Mouse (Mus musculus): ENCODE data around the gene Eef1akmt4.
"Not testable (repeated sequence)": the region's sequence is repeated elsewhere in the genome, so short reads cannot be mapped to it uniquely, and the experiment has no call there.

Eef1akmt4 gene

DNA sequence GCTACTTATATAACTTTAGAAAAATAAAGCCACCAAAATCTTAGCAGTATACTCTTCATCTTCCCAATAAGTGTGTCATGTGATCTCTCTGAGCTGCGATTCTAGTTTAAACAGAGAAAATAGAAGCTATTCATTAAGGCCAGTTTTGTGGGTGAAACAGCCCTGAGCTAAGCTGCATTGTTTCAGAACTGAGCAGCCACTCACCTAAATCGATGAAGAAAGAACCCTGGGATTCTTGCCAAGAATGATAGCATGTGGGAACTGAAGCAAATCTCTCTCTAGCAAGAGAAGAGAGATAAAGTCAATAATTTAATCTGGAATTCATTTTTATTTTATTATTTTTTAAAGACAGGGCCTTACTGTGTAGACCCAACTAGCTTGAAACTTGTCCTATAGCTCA lies 11.8 kb downstream of the Eef1akmt4 start:
- no peak for DNase-seq (ENCODE audit: low read depth, low spot score)

DNA sequence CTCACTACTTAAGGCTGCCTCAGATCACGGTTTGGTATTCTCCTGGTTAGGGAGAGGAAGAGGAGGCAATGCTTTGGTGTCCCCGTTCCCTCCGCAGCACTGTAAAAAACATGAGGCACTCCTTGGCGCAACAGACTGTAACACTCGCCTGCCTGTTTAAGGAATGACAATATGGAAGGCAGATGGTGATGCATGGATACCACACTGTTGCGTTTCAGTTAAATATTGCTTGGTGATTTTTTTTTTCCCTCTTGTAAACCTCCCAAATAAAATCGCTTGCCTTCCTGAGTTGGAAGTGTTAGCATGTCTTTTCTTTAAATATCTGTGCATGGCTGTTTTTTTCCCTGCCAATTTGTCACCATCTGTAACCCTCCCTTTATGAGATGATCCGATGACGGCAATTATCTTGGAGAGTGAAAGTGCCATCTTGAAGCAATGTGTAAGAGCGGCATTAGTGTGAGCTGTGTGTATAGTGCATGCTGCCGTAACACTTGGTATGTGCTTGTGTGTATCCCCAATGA lies 17.5 kb downstream of the Eef1akmt4 start:
- no peak for DNase-seq (ENCODE audit: low read depth, low spot score)

DNA sequence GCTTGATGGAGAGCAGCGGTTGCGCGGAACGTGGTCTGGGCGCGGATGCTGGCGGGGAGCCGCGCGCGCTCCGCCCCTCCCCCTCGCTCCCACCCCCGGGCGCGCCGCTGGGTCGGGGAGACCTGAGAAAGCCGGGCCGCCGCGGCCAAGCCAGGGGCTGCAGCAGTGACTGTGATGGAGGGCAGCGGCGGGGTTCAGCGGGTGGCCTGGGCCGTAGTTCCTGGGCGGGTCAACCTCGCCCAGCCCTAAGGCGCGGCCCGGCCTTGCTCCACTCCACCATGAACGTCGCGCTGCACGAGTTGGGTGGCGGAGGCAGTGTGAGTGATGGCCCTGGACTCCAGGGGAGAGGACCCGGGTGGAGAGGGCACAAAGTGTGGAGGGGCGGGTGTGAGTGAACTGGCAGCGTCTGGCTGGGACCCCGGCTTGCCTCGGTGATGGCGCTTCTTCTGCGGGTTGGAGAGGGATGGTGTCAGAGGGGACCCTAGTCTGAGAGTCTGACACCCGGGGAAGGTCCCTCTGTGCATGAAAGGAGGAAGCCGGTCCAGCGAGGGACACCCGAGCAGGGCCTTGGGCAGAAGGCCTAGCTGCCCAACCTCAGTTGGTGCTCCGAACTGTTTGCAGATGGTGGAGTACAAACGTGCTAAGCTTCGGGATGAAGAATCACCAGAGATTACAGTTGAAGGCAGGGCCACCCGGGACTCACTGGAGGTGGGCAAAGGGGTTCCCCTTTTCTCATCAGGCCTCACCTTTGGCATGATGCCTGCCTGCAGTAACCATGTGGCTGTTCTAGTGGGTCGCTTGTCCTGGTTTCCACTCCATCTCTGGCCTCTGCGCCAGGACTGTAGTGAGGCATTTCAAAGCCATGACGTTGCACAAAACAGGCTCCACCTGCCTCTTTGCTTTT lies 18.6 kb downstream of the Eef1akmt4 start, which contains the start of gene Ece2:
Gene Ece2, plus strand, starts transcription at position 98 of the 904 bp plus-strand sequence.
- no peak for DNase-seq (ENCODE audit: low read depth, low spot score)

DNA sequence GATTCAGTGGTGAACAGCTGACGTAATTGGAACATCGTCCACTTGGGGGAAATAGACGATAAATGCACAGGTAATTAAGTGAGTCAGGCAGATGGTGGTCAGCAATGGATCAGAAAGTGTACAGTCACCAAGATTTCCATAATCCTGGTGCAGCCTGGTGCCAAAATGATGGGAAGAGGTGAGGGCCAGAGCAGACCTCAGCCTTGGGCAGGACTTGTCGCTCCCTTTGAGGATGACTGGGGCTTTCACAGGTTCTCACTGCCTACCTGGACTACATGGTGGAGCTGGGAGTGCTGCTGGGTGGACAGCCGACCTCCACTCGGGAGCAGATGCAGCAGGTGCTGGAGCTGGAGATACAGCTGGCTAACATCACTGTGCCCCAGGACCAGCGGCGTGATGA lies 26.0 kb downstream of the Eef1akmt4 start:
- no peak for DNase-seq (ENCODE audit: low read depth, low spot score)

DNA sequence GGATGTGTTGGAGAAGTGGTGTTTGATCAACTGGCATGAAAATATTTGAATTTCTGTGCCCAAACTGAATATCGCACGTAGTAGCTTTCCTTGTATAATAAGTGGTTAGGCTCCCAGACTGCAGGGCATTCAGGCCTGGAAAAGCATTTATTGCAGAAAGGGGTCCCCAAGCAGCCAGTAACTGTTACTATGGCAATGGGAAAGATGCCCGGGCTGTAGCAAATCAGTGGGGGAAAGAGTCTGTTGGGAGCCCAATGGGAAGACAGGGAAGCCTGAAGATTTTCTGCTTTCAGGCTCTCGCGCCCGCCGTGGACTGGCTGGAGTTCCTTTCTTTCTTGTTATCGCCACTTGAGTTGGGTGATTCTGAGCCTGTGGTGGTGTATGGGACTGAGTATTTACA lies 27.0 kb downstream of the Eef1akmt4 start:
- no peak for DNase-seq (ENCODE audit: low read depth, low spot score)

DNA sequence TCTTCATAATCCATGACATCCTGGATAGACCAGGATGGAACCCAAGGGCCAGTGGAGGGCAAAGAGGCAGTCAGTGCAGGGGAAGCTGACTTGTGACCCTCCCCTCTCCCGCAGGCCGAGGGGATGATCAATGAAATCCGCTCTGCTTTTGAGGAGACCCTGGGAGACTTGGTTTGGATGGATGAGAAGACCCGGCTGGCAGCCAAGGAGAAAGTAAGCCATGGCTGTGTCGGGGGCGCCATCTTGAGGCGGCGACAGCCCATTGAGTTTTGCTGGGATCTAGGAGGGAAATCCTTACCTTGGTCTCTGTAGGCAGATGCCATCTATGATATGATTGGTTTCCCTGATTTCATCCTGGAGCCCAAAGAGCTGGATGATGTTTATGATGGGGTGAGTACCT lies 30.8 kb downstream of the Eef1akmt4 start:
- DNase-seq (ENCODE audit: low read depth, low spot score): peak; percentile 43

DNA sequence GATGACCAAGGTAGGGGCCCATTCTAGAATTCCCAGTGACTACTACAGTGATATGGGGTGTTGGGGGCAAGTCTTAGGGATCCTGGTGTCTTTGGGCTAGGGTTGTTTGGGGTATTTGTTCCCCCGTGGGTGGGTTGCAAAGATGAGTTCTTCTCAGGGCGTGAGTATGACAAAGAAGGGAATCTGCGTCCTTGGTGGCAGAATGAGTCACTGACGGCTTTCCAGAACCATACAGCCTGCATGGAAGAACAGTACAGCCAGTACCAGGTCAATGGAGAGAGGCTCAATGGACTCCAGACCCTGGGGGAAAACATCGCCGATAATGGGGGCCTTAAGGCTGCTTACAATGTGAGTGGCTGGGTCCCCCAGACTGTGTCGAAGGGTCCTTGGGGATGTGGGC lies 32.5 kb downstream of the Eef1akmt4 start:
- DNase-seq (ENCODE audit: low read depth, low spot score): no peak

DNA sequence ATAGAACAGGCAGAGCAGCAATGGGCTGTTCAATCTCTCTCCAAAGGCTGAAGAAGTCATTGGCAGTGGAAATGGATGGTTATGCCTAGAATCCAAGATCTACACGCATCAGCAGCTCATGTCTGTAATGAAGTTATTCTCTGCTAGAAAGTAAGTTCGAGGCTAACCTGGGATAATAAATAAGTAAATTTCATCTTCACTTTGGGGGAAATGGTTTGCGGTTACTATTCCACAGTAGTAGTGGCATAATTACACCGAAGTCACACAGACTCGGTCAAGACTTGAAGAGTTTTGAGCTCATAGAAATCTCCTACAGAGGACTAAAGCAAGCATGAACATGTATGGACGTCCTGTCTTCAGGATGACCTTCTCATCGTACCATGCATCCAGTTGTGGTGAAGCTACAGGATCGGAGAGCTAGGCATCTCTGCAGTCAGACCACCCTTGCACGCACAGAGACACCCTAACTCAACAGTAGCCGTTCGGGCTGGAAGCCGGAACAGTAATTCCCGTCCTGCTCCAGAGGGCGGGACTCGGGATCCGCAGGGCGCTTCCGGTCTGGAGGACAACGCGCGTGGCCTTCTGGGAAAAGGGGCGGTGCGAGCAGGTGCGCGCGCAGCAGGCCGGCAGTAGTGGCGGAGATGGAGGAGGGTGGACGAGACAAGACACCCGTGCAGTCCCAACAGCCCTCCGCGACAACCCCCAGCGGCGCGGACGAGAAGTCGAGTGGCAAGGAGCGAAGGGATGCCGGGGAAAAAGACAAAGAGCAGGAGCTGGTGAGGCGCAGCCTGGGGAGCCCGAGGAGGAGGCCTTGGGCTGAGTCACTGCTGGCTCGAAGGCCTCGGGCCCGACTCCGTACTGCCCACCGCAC lies 39.9 kb downstream of the Eef1akmt4 start, which contains the start of gene Psmd2:
Gene Psmd2, plus strand, starts transcription at position 577 of the 871 bp plus-strand sequence.
- peak; percentile 91 for DNase-seq (ENCODE audit: low read depth, low spot score)

DNA sequence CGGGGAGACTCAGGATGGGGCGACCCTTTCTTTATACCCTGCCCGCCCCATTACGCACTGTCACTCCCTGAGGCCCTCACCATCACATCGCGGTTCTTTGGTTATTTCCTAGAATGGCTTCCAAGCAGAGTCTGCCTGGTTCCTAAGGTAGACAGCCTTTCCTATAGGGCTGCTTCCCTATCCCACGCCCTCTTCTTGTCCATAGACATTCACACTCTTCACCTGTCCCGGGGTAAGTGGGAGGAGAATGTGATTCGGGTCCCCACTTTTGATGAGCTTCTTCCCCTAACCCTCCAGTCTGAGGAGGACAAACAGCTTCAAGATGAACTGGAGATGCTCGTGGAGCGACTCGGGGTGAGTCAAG lies 40.5 kb downstream of the Eef1akmt4 start:
- no peak for DNase-seq (ENCODE audit: low read depth, low spot score)

DNA sequence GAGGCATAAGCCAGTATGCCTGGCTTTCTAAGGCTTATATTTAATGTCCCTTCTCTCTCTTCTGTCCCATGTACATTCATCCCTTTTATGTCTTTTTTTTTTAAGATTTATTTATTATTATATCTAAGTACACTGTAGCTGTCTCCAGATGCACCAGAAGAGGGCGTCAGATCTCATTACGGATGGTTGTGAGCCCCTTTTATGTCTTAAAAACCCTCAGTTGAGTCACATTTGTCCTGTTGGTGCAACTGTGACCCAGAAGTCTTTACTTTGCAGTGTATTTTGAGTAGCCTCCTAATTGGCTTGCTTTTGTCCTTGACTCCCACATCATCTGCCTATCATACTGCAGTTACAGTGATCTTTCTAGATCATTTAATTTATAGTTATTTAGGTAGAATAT lies 41.9 kb downstream of the Eef1akmt4 start:
- no peak for DNase-seq (ENCODE audit: low read depth, low spot score)

DNA sequence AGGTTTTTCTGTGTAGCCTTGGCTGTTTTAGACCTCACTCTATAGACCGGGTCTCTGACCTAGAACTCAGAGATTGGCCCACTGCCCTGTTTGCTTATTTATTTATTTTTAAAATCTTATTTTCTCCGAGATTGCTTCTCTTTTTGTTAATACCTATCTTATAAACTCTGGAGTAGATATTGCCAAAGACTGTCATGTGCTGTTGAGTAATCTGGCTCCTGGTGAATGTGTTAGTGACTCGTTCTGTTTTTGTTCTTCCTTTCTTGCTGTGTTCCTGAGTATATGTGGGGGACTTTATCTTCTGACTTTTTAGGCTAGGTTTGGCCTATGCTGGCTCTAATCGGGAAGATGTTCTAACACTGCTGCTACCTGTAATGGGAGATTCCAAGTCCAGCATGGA lies 46.3 kb downstream of the Eef1akmt4 start:
- no peak for DNase-seq (ENCODE audit: low read depth, low spot score)

DNA sequence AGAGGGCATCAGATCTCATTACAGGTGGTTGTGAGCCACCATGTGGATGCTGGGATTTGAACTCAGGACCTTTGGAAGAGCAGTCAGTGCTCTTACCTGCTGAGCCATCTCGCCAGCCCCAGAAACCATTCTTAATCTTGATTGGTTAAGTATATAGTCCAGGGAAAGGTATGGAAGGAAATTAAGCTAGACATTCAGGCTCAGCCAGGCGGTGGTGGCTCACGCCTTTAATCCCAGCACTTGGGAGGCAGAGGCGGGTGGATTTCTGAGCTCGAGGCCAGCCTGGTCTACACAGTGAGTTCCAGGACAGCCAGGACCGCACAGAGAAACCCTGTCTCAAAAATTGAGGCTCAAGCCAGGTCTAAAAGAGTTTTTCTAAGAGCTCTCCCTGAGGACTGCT lies 56.6 kb downstream of the Eef1akmt4 start, which contains the start of gene Eif4g1:
Gene Eif4g1, plus strand, starts transcription at position 301 of the 400 bp plus-strand sequence.
- DNase-seq (ENCODE audit: low read depth, low spot score): not testable (repeated sequence)

Measured in CD4-positive helper T cell, adult 2 months (primary cell).